Mouse (Mus musculus) C2C12 (cell line): ENCODE measurements around the gene Chrng.

ENCODE experiments used
- CEBPB ChIP-seq: IDR thresholded peaks from one replicate; pipeline ENCODE4 v1.6.1; 2011; ENCODE audit warnings: low read depth, mild to moderate bottlenecking, control low read depth, moderate library complexity
- CTCF ChIP-seq: IDR thresholded peaks from one replicate; pipeline ENCODE4 v1.5.1; 2011; ENCODE audit not compliant: control insufficient read depth, insufficient read depth, insufficient read length
- FOSL1 ChIP-seq: IDR thresholded peaks from one replicate; pipeline ENCODE4 v1.8.0; 2011; ENCODE audit warnings: mild to moderate bottlenecking, low read length; ENCODE audit not compliant: poor library complexity, insufficient read depth, severe bottlenecking
- MAX ChIP-seq: IDR thresholded peaks from one replicate; pipeline ENCODE4 v1.6.1; 2011; ENCODE audit warnings: mild to moderate bottlenecking, control low read depth
- USF1 ChIP-seq: IDR thresholded peaks from one replicate; pipeline ENCODE4 v1.6.1; 2011; ENCODE audit warnings: low read depth, mild to moderate bottlenecking, control low read depth, moderate library complexity

- TF ChIP-seq CTCF (no peak), CEBPB (no peak), MAX (no peak), USF1 (no peak), FOSL1 (no peak)
These were observed 7.2 kb upstream of the Chrng start for GRCm38 (mm10) chr1:87197296-87197695.
